Mouse (Mus musculus): ENCODE measurements around the gene Hdac7. TPM values are rescaled to one million over a fixed set of nuclear protein-coding genes. Genes with fewer than 3 reads are reported as not detected.
A peak's percentile ranks its signal among the peaks of the same experiment; 100 is the strongest.

Gene Hdac7
- polyA plus RNA-seq, 1 experiment from 2014 or later, result 34.1 TPM

- 91% methylated on average over 9 of the region's 9 CpGs for WGBS
- H3K27ac ChIP-seq (ENCODE audit: low read depth, low read length), result no peak overlapping the region
Measured at GRCm38 (mm10) chr15:97760006-97760405, 84.3 kb downstream of the Hdac7 start.

DNA sequence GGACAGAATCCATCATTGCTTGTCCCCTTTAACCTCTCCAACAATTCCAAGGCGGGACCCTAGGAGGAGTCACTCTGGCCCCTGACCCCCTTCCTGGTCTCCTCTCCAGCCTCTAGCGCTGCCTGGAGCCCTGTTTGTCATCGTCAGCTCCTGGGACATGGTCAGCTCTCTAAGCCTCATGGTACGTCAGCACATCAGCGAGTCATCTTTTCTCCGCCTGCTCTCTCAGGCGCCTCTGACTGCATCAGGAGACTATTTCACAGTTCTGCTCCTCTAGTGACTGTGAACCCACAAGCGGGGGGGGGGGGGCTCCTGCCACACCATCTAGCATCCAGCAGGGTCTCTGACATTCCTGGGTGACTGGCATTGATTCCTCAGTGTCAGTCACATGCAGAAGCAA lies 88.9 kb downstream of the Hdac7 start:
- no peaks in the 10 kb centered on the region for H3K27me3 ChIP-seq (ENCODE audit: control insufficient read depth, insufficient read depth, low read length)
- no peak overlapping the region for H3K27ac ChIP-seq (ENCODE audit: low read depth, low read length)
- ATAC-seq (ENCODE audit: low FRiP score, low TSS enrichment), result no peak
- H3K4me2 ChIP-seq (replicated peaks; ENCODE audit: low read depth, low read length), result no peak overlapping the region
- no peaks in the 10 kb centered on the region for H3K9me3 ChIP-seq (ENCODE audit: control insufficient read depth, low read length)
- H3K36me3 ChIP-seq (ENCODE audit: control insufficient read depth, insufficient read depth, low read length), result peaks cover 24% of the 10 kb centered on the region
- WGBS, result 49% methylated on average over 8 of the region's 8 CpGs
- H3K4me3 ChIP-seq (ENCODE audit: low read length), result no peak overlapping the region
- H3K9ac ChIP-seq (ENCODE audit: low read depth, low read length), result no peak overlapping the region
- H3K4me1 ChIP-seq (ENCODE audit: control insufficient read depth, insufficient read depth, low read length), result peaks cover 15% of the 10 kb centered on the region

More at GRCm38 (mm10) chr15:97760006-97760405, 84.3 kb downstream of the Hdac7 start:
- Histone ChIP-seq H3K4me1 (ENCODE audit: control insufficient read depth, insufficient read depth, low read length) (peaks cover 18% of the 10 kb centered on the region), H3K9me3 (ENCODE audit: control insufficient read depth, low read length) (no peaks in the 10 kb centered on the region), H3K36me3 (ENCODE audit: control insufficient read depth, insufficient read depth, low read length) (peaks cover 20% of the 10 kb centered on the region; the same call in 1 of the 2 replicates), H3K9ac (ENCODE audit: low read depth, low read length) (no peak overlapping the region), H3K27me3 (ENCODE audit: control insufficient read depth, insufficient read depth, low read length) (no peaks in the 10 kb centered on the region; the same call in 1 of the 2 replicates), H3K4me3 (ENCODE audit: low read length) (no peak overlapping the region), H3K4me2 (replicated peaks; ENCODE audit: low read depth, low read length) (no peak overlapping the region)
- ATAC-seq (ENCODE audit: low FRiP score, low TSS enrichment), result no peak

DNA sequence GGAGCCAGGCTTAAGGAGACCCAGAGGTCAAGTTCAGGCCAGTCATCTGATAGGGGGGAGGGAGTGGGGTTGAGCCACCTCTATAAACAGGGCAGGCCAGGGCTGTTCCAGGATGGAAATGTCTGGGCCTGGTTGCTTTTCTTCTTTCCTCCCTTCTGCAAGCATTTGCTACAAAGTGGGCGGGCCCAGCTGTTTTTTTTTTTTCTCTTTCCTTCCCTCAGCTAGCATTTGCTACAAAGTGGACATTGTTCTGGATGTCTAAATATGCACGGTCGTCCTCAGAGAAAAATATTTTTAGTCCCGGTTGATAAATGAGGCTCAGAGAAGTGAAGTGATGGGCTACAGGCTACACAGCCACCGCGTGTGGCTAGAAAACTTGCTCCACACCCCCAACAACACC lies 89.8 kb downstream of the Hdac7 start:
- Histone ChIP-seq H3K4me2 (replicated peaks; ENCODE audit: low read depth, low read length) (no peak overlapping the region), H3K9me3 (ENCODE audit: control insufficient read depth, low read length) (no peaks in the 10 kb centered on the region), H3K4me1 (ENCODE audit: control insufficient read depth, insufficient read depth, low read length) (peaks cover 20% of the 10 kb centered on the region), H3K36me3 (ENCODE audit: control insufficient read depth, insufficient read depth, low read length) (peaks cover 23% of the 10 kb centered on the region), H3K27ac (ENCODE audit: low read depth, low read length) (no peak overlapping the region), H3K27me3 (ENCODE audit: control insufficient read depth, insufficient read depth, low read length) (no peaks in the 10 kb centered on the region), H3K4me3 (ENCODE audit: low read length) (no peak overlapping the region), H3K9ac (ENCODE audit: low read depth, low read length) (no peak overlapping the region)
- ATAC-seq (ENCODE audit: low FRiP score, low TSS enrichment), result no peak
- WGBS, result 56% methylated on average over 6 of the region's 6 CpGs

DNA sequence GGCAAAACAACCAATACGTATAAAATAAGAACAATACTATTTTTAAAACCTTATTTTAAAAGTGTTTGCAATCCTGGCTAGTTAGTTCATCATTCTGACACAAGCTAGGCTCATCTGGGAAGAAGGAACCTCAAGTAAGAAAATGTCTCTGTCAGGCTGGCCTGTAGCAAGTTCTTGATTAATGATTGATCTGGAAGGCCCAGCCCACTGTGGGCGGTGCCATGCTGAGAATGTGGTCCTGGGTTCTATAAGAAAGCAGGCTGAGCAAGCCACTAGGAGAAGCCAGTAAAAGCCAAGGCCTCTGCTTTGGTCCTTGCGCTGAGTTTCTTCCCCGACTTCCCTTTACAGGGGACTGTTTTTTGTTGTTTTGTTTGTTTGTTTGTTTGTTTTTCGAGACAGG lies 91.8 kb downstream of the Hdac7 start:
- H3K27ac ChIP-seq (ENCODE audit: low read depth, low read length), result no peak overlapping the region

DNA sequence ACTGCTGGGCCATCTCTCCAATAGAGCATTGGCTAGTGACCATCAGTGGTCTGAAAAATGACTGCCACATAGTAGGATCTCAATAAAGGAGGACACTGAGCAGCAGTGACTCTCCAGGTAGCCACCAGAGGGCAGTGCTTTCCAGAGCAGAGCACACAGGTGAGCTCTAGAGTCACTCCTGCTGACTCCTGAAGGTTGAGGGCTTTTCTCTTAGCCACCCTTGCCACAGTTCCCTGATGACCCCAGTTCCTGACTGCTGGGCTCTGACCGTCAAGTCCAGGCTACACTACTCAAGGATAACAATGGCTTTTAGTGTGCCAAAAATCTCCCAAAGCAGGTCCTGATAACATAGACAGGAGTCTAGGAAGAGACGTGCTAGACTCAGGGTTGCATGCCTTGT lies 92.6 kb downstream of the Hdac7 start:
- no peak overlapping the region for H3K9ac ChIP-seq (ENCODE audit: low read depth, low read length)
- H3K36me3 ChIP-seq (ENCODE audit: control insufficient read depth, insufficient read depth, low read length), result peaks cover 16% of the 10 kb centered on the region
- no peak overlapping the region for H3K4me3 ChIP-seq (ENCODE audit: low read length)
- 82% methylated on average over 2 of the region's 2 CpGs for WGBS
- ATAC-seq (ENCODE audit: low FRiP score, low TSS enrichment), result no peak
- H3K9me3 ChIP-seq (ENCODE audit: control insufficient read depth, low read length), result no peaks in the 10 kb centered on the region
- H3K27ac ChIP-seq (ENCODE audit: low read depth, low read length), result no peak overlapping the region
- no peak overlapping the region for H3K4me2 ChIP-seq (replicated peaks; ENCODE audit: low read depth, low read length)
- H3K4me1 ChIP-seq (ENCODE audit: control insufficient read depth, insufficient read depth, low read length), result peaks cover 20% of the 10 kb centered on the region
- H3K27me3 ChIP-seq (ENCODE audit: control insufficient read depth, insufficient read depth, low read length), result no peaks in the 10 kb centered on the region

More for the DNA sequence above, 91.8 kb downstream of the Hdac7 start:
- ATAC-seq (ENCODE audit: low FRiP score, low TSS enrichment), result no peak
- no peak overlapping the region for H3K4me3 ChIP-seq (ENCODE audit: low read length)
- no peaks in the 10 kb centered on the region for H3K9me3 ChIP-seq (ENCODE audit: control insufficient read depth, low read length)
- H3K27me3 ChIP-seq (ENCODE audit: control insufficient read depth, insufficient read depth, low read length), result no peaks in the 10 kb centered on the region
- peaks cover 15% of the 10 kb centered on the region for H3K36me3 ChIP-seq (ENCODE audit: control insufficient read depth, insufficient read depth, low read length)
- no peak overlapping the region for H3K4me2 ChIP-seq (replicated peaks; ENCODE audit: low read depth, low read length)
- no peak overlapping the region for H3K9ac ChIP-seq (ENCODE audit: low read depth, low read length)
- WGBS, result 89% methylated on average over 5 of the region's 5 CpGs
- H3K4me1 ChIP-seq (ENCODE audit: control insufficient read depth, insufficient read depth, low read length), result peaks cover 20% of the 10 kb centered on the region

- Histone ChIP-seq H3K4me2 (replicated peaks; ENCODE audit: low read depth, low read length) (no peak overlapping the region; the same call in 1 of the 2 replicates), H3K9me3 (ENCODE audit: control insufficient read depth, low read length) (no peaks in the 10 kb centered on the region), H3K4me3 (ENCODE audit: low read length) (no peak overlapping the region), H3K4me1 (ENCODE audit: control insufficient read depth, insufficient read depth, low read length) (peaks cover 20% of the 10 kb centered on the region), H3K9ac (ENCODE audit: low read depth, low read length) (no peak overlapping the region), H3K27me3 (ENCODE audit: control insufficient read depth, insufficient read depth, low read length) (no peaks in the 10 kb centered on the region), H3K36me3 (ENCODE audit: control insufficient read depth, insufficient read depth, low read length) (peaks cover 16% of the 10 kb centered on the region), H3K27ac (ENCODE audit: low read depth, low read length) (no peak overlapping the region)
- WGBS, result 36% methylated on average over 12 of the region's 12 CpGs
- ATAC-seq (ENCODE audit: low FRiP score, low TSS enrichment), result peak; percentile 61
Measured at GRCm38 (mm10) chr15:97750697-97751096, 93.6 kb downstream of the Hdac7 start.

GRCm38 (mm10) chr15:97749841-97750240 lies 94.5 kb downstream of the Hdac7 start:
- WGBS, result 83% methylated on average over 13 of the region's 13 CpGs
- H3K27ac ChIP-seq (ENCODE audit: low read depth, low read length), result no peak overlapping the region
- H3K4me3 ChIP-seq (ENCODE audit: low read length), result no peak overlapping the region
- ATAC-seq (ENCODE audit: low FRiP score, low TSS enrichment), result no peak
- peaks cover 15% of the 10 kb centered on the region for H3K4me1 ChIP-seq (ENCODE audit: control insufficient read depth, insufficient read depth, low read length)
- peaks cover 16% of the 10 kb centered on the region for H3K36me3 ChIP-seq (ENCODE audit: control insufficient read depth, insufficient read depth, low read length)
- H3K9me3 ChIP-seq (ENCODE audit: control insufficient read depth, low read length), result no peaks in the 10 kb centered on the region
- no peak overlapping the region for H3K4me2 ChIP-seq (replicated peaks; ENCODE audit: low read depth, low read length)
- no peaks in the 10 kb centered on the region for H3K27me3 ChIP-seq (ENCODE audit: control insufficient read depth, insufficient read depth, low read length)
- H3K9ac ChIP-seq (ENCODE audit: low read depth, low read length), result no peak overlapping the region

DNA sequence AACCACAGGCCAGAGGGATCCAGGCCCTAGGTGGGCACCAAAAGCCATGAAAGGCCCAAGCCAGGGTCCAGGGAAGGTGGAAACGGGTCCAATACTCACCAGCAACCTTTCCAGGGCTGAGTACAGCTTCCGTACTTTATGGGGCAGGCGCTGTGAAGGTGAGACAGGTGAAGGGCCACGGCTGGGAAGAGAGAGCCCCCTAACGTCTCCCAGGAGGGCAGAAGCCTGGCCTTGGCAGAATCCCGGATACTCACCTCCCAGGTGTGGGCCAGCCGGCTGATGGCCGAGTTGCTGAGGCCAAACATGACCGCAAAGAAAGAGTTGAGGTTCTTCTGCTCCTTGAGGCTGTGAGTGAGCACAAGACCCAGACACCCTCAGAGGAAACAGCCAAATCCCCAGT lies 94.9 kb downstream of the Hdac7 start:
- Histone ChIP-seq H3K4me2 (replicated peaks; ENCODE audit: low read depth, low read length) (no peak overlapping the region), H3K36me3 (ENCODE audit: control insufficient read depth, insufficient read depth, low read length) (peaks cover 16% of the 10 kb centered on the region), H3K27me3 (ENCODE audit: control insufficient read depth, insufficient read depth, low read length) (no peaks in the 10 kb centered on the region), H3K4me3 (ENCODE audit: low read length) (no peak overlapping the region), H3K9ac (ENCODE audit: low read depth, low read length) (no peak overlapping the region), H3K9me3 (ENCODE audit: control insufficient read depth, low read length) (no peaks in the 10 kb centered on the region), H3K4me1 (ENCODE audit: control insufficient read depth, insufficient read depth, low read length) (peaks cover 14% of the 10 kb centered on the region), H3K27ac (ENCODE audit: low read depth, low read length) (no peak overlapping the region)
- ATAC-seq (ENCODE audit: low FRiP score, low TSS enrichment), result no peak
- 92% methylated on average over 9 of the region's 9 CpGs for WGBS

DNA sequence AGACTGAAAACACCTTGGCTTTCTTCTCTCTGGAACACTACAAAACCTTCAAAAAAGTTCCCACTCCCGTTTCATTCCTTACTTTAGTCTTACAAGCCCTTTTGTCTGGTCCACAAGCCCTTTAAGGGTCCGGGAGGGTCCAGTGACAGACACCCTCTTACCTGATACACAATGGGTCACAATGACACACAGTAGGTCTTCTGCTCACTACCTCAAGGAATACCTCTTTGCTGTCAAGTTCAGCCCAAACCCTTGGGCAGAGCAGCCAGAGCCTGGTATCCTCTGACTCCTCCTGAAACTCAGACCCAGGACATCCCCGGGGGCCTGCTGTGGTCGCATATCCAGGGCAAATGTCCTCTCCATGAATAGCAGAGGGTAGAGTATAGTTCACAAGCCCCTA lies 95.3 kb downstream of the Hdac7 start:
- Histone ChIP-seq H3K36me3 (ENCODE audit: control insufficient read depth, insufficient read depth, low read length) (peaks cover 18% of the 10 kb centered on the region), H3K4me1 (ENCODE audit: control insufficient read depth, insufficient read depth, low read length) (peaks cover 10% of the 10 kb centered on the region; the same call in 1 of the 2 replicates), H3K27me3 (ENCODE audit: control insufficient read depth, insufficient read depth, low read length) (no peaks in the 10 kb centered on the region), H3K9me3 (ENCODE audit: control insufficient read depth, low read length) (no peaks in the 10 kb centered on the region), H3K4me3 (ENCODE audit: low read length) (no peak overlapping the region), H3K27ac (ENCODE audit: low read depth, low read length) (no peak overlapping the region), H3K9ac (ENCODE audit: low read depth, low read length) (no peak overlapping the region), H3K4me2 (replicated peaks; ENCODE audit: low read depth, low read length) (no peak overlapping the region)
- WGBS, result 92% methylated on average over 4 of the region's 4 CpGs
- no peak for ATAC-seq (ENCODE audit: low FRiP score, low TSS enrichment)

Data from kidney, embryonic 14.5 days (tissue).